Mouse (Mus musculus) urinary bladder, postnatal 4 days (tissue): ENCODE measurements at regions not wholly inside any gene's neighbourhood (a gene's known extent, or its start where the extent isn't known, plus 50 kb on each side); places are given as distances from the start of the nearest gene placed in this dataset.
A peak's percentile ranks its signal among the peaks of the same experiment; 100 is the strongest.
"Not testable (repeated sequence)": the region's sequence is repeated elsewhere in the genome, so short reads cannot be mapped to it uniquely, and the experiment has no call there.

Source experiments
- DNase-seq, 2 experiments: peaks; one replicate each; pipeline ENCODE4 v3.0.0; 2021 to 2022; ENCODE audit warnings: low spot score in 2 of 2

- no peak for DNase-seq
Measured at GRCm38 (mm10) chr7:138758386-138758785, 87.5 kb upstream of the Ppp2r2d start.

- no peak for DNase-seq
Measured at GRCm38 (mm10) chr7:138748442-138748841, 97.4 kb upstream of the Ppp2r2d start.

- DNase-seq, result no peak
Measured at GRCm38 (mm10) chr7:138746616-138747015, 99.3 kb upstream of the Ppp2r2d start.

GRCm38 (mm10) chr7:138742516-138742845 is 103.4 kb upstream of the Ppp2r2d start:
- no peak for DNase-seq

GRCm38 (mm10) chr7:138741816-138742515 is 103.9 kb upstream of the Ppp2r2d start:
- DNase-seq, result no peak

- no peak for DNase-seq
Measured at GRCm38 (mm10) chr7:138734254-138734653, 111.6 kb upstream of the Ppp2r2d start.

GRCm38 (mm10) chr7:138724829-138725228 is 121.0 kb upstream of the Ppp2r2d start:
- no peak for DNase-seq

GRCm38 (mm10) chr7:138719608-138720007 is 126.3 kb upstream of the Ppp2r2d start:
- DNase-seq, result no peak

GRCm38 (mm10) chr7:138719115-138719514 is 126.8 kb upstream of the Ppp2r2d start:
- no peak for DNase-seq

- DNase-seq, result no peak
Measured at GRCm38 (mm10) chr7:138714731-138715130, 131.1 kb upstream of the Ppp2r2d start.

GRCm38 (mm10) chr7:138708373-138708772 is 137.5 kb upstream of the Ppp2r2d start:
- DNase-seq, result no peak

- not testable (repeated sequence) for DNase-seq
Measured at GRCm38 (mm10) chr7:138699599-138699998, 146.3 kb upstream of the Ppp2r2d start.

- no peak for DNase-seq
Measured at GRCm38 (mm10) chr7:138682161-138682560, 163.7 kb upstream of the Ppp2r2d start.

GRCm38 (mm10) chr7:138680530-138680929 is 165.3 kb upstream of the Ppp2r2d start:
- DNase-seq, result no peak

GRCm38 (mm10) chr7:138679575-138679974 is 166.3 kb upstream of the Ppp2r2d start:
- no peak for DNase-seq

- DNase-seq, result no peak
Measured at GRCm38 (mm10) chr7:138672959-138673358, 172.9 kb upstream of the Ppp2r2d start.

- no peak for DNase-seq
Measured at GRCm38 (mm10) chr7:138668337-138668736, 177.5 kb upstream of the Ppp2r2d start.

GRCm38 (mm10) chr7:138660124-138660523 is 185.8 kb upstream of the Ppp2r2d start:
- DNase-seq, result no peak

- peak in 1 of 2 experiments; percentile 52 for DNase-seq
Measured at GRCm38 (mm10) chr7:138657521-138657920, 188.4 kb upstream of the Ppp2r2d start.

- peak in 1 of 2 experiments; percentile 32 for DNase-seq
Measured at GRCm38 (mm10) chr7:138657076-138657475, 188.8 kb upstream of the Ppp2r2d start.

GRCm38 (mm10) chr7:138655940-138656339 is 189.9 kb upstream of the Ppp2r2d start:
- peak in 1 of 2 experiments; percentile 54 for DNase-seq

- no peak for DNase-seq
Measured at GRCm38 (mm10) chr7:138650946-138651345, 194.9 kb upstream of the Ppp2r2d start.

GRCm38 (mm10) chr7:138647636-138648035 is 198.2 kb upstream of the Ppp2r2d start:
- no peak for DNase-seq
